Mouse (Mus musculus) G1E-ER4 (cell line): ENCODE data around the gene M6pr. TPM values are rescaled to one million over a fixed set of nuclear protein-coding genes. Genes with fewer than 3 reads are reported as not detected.

Experiments used
- GATA1 ChIP-seq: IDR thresholded peaks from one replicate; pipeline ENCODE4 v1.8.0; 2012; ENCODE audit warnings: low read length, inconsistent platforms
- polyA plus RNA-seq: library from polyadenylated mRNA; stranded (reverse); fragments of >175 nt; gene quantifications from 2 replicates; pipeline ENCODE4 v1.2.3, GENCODE M21; 2012

M6pr gene
- polyA plus RNA-seq, 1 experiment: 21.8 TPM

DNA sequence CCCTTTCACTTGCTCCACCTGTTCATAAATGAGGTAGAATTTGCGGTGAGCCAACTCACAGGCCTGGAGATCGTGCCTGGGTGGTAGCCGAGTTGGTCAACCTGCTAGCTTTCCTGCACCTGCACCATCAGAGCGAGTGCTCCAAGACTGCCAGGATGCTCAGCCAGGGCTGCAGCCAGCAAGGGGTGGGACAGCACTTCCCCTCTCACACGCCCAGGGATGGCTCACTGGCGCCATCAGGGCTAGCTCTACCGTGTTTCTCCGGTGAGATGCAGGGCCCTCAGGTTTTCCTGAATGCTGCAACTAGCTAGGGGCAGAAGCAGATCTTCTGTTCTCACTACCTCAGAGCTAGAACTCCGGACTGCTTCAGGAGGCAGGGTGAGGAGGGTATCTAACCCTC is 47.4 kb downstream of the M6pr start:
- TF ChIP-seq GATA1: no peak

DNA sequence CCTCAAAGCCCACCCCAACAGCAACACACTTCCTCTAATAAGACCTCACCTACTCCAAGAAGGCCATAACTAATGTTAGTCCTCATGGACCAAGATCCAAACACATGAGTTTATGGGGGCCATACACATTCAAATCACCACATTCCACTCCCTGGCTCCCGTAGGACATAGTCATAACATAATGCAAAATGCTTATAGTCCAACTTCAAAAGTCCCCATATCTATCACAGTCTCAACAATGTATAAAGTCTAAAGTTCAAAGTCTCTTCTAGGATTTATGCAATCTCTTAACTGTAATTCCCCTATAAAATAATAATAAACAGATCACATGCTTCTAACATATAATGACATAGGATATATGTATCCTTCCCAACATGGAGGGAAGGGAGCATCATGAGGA is 48.6 kb downstream of the M6pr start:
- no peak for TF ChIP-seq GATA1

DNA sequence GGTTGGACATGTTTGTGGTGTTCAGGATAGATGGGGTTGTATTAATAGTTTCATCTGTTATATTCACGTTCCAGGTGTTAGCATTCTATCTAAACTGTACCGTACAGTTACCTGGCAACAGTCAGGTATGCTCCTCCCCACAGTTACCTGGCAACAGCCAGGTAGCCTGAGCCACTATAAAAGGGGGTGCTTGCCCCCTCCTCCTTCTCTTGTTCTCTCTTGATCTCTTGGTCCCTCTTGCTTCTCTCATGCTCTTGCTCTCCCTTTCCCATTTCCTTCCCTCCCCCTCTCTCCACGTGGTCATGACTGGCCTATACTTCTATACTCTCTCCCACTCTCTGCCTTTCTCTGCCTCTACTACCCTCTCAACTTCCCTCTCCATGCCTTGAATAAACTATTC is 57.2 kb downstream of the M6pr start:
- no peak for TF ChIP-seq GATA1

DNA sequence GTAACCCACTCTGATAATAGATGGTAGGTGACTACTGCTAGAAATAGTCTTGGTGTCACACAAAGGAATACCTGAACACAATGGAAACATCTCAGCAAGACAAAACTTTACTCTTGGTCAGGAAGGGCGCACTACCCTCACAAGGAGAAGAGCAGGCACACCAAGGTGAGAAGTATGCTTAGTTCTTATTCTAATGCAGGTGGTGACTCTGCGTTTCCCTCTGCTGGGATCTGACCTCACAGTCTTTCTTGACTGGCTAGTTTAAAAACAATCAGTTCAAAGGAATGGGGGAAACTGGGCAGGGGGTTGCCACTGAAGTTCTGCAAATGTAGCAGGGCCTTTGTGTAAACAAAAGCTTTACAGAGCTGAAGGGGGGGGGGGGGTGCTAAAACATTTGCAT is 57.8 kb downstream of the M6pr start:
- no peak for TF ChIP-seq GATA1

DNA sequence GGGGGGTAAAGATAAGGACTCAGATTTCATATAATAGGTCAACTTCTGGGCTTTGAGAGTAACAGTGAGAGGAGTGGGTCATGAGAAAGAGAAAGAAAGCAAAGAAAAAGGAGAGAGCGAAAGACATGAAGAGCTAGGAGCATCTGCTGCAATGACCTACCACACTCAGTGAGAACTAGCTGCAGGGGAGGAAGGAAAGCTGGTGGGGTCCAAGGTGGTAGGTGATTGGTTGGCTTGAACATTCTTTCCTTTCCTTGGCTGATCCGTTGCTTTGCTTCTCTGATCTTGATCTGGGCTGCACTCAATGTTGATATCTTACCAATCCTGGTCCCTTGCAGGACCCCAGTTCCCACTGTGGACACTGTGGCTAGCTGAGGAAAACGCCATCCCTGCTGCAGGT is 58.5 kb downstream of the M6pr start:
- TF ChIP-seq GATA1: no peak

Other genes starting within 250 kb of the M6pr start
- 0.05 TPM in 1 of 2 replicates, not detected in the other for gene Klrg1, start 25.8 kb upstream of the M6pr start, polyA plus RNA-seq
- 10.2 and 71.8 TPM in 2 replicates for gene Phc1, start 31.8 kb downstream of the M6pr start, polyA plus RNA-seq
- gene Rimklb, start 190.0 kb downstream of the M6pr start, polyA plus RNA-seq: 0.02 TPM in 1 of 2 replicates, not detected in the other
- gene Mfap5, start 197.1 kb downstream of the M6pr start, polyA plus RNA-seq: not detected in 2 replicates
- not detected in 2 replicates for gene Aicda, start 245.1 kb downstream of the M6pr start, polyA plus RNA-seq